Mouse (Mus musculus) liver (tissue): Measurements from ENCODE around the gene Zfp945.
"Not testable (repeated sequence)": the region's sequence is repeated elsewhere in the genome, so short reads cannot be mapped to it uniquely, and the experiment has no call there.

ENCODE experiments used
- DNase-seq: peaks from one replicate; pipeline ENCODE4 v3.0.0-alpha.2; 2020; ENCODE audit warnings: mixed read lengths

The Zfp945 gene

DNA sequence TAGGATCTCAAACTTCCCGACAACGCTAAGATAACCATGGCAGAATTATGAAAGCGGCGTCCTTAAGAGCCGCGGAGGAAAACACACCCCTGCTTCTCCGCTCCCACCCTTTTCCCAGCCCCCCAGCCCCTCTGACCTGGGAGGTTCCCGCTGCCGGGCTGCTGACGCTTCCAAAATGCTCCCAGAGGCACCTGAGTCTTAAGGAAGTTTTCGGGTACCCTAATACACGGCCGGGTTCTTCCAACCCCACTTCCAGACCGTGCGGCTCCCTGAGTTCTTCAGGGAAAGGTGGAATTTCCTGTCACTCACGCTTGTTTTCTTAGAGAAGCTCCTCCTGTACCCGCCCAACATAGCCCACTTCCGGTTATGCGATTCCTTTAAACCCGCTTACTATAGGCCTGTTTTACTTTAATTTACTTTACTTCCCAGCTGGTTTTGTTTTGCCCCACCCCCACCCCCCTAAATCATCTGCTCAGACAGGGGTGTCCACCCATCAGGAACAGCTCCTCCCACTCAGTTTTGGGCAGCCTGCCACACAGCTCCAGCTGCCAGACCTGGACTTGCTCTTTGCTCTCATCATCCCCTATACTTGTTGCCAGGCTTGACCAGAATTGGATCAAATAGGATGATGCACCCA is at the start of gene Zfp945:
Gene Zfp945 (minus strand): TSS at position 290 of the 637 bp plus-strand sequence.
- DNase-seq, result peak; percentile 74

DNA sequence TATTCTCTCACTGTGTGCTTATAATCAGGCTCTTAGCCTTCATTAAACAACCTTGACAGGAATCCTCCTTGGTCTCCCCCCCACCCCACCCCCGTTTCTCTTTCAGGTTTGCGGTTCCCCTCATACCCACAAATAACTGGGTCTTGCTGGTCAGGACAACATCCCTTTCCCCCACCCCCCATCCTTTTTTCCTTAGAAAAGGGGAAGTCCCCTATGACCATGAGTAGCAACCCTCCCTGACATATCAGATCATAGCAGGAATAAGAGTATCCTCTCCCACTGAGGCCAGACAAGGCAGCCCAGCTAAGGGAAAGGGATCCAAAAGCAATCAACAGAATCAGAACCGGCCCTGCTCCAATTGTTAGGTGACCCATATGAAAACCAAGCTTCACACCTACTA is 21.4 kb upstream of the Zfp945 start:
- no peak for DNase-seq

DNA sequence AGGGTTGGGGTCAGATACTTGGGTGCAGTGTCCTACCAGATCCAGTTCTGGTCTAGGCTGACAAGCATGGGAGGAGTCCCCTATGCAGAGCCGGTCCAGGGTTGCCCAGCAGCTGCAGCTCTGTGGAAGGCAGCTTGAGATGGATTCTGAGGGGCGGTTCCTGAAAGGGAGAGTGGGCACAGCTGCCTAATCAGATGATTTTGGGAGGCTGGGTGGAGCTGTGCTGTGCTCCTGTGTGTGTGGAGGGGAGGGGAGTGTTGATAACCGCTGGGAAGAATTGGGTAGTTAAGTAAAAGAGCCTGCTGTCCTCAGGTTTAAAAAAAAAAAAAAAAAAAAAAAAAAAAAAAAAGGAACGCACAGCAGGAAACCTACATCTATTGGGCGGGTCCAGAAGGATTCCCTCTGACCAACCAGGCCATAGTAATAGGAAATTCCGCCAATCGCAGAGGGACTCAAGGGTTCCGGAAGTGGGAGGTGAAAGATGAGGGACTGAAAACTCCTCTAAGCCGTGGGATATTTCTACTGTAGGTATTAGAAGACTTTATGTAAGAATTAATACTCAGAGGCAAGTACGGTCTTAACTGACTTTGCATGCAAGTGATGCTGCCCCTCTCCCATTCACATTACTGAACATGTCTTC is 17.2 kb upstream of the Zfp945 start:
- peak; percentile 5 for DNase-seq

DNA sequence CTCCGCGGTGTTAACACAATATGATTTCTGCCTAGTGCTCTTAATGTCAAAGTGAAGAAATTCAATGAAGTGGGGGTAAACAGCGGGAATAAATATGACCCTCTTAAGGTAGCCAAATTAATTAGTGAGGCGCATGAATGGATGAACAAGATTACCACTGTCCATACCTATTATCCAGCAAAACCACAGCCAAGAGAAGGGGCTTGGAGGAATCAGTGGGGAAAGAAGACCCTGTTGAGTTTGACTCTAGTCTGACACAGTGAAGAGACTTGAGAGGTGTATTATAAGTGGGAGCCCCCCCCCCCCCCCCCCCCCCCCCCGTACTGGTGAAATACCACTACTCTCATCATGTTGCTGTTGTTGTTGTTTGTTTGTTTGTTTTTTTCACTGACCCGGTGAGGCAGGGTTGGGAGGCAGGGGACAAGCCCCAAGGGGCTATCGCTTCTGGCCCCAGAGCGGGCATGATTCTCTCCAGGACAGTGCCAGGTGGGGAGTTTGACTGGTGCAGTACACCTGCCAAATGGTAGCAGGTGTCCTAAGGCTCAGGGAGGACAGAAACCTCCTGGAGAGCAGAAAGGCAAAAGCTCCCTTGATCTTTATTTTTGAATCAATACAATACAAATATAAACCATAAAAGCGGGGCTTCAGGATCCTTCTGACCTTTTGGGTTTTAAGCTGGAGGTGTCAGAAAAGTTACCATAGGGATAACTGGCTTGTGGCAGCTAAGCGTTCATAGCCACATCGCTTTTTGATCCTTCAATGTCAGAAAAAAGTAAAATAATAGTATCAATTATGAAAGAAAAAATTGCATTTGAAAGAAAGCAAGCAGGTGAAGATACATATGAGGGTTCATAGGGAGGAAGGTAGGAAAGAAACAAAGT is 10.7 kb upstream of the Zfp945 start:
- DNase-seq, result no peak

DNA sequence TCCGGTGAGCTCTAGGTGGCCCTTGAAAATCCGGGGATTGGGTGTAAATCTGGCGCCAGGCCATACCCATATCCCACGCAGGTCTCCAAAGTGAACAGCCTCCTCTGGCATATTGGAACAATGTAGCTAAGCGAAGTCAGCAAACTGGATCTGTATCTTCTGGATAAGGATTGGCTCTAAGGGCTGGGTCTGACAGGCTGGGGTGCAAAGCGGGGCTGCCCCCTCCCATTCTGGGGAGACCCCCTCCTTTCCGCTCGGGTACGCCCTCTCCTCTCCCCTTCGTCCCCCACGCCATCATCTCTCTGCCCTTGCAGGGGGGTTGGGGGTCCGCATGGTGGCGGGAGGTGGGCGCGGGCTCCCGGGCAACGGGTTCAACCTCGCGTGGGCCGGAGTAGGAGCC is 9.4 kb upstream of the Zfp945 start:
- DNase-seq, result no peak

DNA sequence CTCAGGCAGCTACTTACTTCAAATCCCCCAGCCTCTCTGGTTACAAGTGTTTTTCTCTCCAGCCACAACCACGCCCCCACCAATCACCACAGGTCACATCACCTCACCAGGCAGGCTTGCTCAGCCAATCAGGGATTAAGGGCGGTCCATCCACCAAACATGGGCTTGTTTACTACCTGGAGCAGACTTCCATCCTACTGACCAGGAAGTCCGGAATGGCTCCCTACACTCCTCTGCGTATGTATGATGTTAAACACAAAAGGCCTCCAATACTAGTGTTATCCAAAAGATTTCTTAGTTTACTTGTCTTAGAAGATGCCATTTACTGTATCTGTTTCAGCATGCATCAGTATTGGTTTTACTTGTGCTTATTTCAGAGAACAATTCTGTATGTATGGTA is 8.6 kb upstream of the Zfp945 start:
- DNase-seq, result not testable (repeated sequence)

DNA sequence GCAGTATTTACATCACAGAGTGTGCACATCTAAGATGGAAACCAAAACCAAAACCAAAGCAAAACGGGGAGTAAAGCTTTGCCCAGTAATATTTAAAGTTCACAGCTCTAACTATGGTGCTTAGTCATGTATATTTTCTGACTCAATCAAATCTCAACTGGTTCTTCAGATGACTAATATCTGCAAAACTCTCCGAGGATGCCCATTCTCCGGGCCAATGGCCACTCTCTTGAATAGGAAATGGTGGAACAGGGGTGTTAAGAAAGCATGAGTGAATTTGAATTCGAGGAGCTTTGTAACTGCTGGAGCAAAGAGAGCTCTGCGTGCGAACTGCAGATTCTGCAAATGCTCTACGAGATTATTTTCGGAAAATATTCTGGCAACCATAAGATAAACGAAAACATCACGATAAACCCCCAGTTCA is 501 bp downstream of the Zfp945 start:
- DNase-seq, result no peak

DNA sequence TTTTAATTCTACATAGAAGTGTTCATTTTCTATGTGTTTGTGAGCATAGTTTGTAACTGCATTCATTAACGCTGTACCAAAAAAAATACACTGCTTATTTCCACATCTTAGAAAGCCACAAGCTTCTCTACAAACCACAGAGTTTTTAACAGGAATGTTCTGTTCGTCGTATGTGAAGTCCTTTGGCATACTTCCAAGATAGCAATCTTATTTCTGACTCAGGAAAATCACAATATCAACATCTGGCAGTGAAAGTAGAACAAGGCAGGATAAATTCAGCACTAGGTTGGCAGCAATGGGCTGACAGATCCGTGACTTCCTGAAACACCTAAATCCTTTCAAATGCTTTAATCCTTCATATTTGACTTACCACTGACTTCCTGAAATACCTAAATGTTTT is 45.8 kb downstream of the Zfp945 start:
- DNase-seq, result no peak

DNA sequence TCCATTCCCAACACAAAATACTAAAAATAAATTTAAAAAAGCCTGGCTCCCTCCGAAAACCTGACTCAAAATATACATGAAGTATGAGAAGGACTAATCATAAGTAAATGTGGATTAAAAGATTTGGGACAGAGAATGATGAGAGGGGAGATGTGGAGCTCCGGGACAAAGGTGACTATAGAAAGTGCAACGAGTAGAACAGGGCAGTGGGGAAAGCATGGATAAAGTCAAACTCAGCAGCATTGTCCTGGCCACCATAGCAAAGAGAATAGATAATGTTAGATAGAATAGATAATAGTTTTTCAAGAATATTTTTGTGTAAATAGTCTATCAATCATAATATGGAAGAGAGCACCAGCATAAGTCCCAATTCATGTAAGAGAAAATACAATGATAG is 48.7 kb downstream of the Zfp945 start:
- no peak for DNase-seq

DNA sequence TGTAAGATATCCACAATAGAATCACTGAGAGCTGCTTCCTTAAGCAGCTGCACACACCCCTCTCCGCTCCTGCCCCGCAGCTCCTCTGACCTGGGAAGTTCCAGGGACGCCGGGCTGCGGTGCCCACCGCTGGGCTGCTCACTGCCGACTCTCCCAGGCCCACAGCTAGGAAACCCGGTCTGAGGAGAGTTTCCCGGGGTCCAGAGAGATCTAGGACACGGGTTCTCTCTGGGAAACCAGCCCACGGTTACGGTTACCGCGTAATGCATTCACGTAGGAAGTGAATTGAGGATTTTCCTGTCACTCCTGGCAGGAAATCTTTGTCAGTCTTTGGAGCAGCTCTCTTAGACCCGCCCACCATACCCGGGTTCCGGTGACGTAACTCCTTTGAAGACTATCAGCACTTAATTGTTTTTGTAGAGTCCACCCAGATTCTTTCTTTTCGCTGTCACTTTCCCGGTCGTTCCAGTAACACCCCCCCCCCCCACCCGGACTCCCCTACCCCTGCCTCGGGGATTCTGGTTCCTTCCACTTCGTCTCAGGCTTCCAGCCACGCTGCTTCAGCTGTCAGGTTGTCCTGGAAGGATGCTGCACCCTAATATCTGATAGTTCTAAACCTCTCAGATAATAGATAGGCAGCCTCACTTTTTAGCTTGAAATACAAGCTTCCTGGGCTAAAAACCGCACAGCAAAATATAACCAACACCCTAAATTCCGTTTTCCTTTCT is 49.3 kb downstream of the Zfp945 start:
- DNase-seq, result peak; percentile 61

DNA sequence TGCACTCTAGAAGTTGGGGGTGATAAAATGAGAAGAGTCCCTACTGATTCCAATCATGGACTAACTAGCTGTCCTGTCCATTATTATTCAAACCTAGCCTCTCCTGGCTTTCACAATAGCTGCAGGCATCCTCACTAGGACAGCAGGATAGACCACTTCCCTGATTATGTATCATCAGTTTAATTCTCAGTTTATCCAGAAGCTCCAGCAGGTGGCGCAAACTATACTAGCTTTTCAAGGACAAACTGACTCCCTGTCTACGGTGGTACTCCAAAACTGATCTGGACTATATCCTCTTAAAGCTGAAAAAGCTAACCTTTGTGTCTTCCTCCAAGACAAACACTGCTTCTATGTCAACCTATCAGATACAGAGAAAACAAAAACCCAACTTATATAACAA is 67.2 kb downstream of the Zfp945 start:
- DNase-seq, result no peak
